Mouse (Mus musculus) ES-Bruce4 (cell line): Measurements from ENCODE around the gene Bid.
A peak's percentile ranks its signal among the peaks of the same experiment; 100 is the strongest.

ENCODE experiments used
- CTCF ChIP-seq: IDR thresholded peaks from one replicate; pipeline ENCODE4 v1.8.1; 2011; ENCODE audit warnings: low read depth, low read length
- EP300 ChIP-seq: IDR thresholded peaks from 2 replicates; pipeline ENCODE4 v1.6.1; 2011; ENCODE audit warnings: low read depth, low read length; ENCODE audit not compliant: insufficient read depth
- POLR2A ChIP-seq: IDR thresholded peaks from one replicate; pipeline ENCODE4 v1.8.1; 2011; ENCODE audit warnings: low read length; ENCODE audit not compliant: insufficient read depth

DNA sequence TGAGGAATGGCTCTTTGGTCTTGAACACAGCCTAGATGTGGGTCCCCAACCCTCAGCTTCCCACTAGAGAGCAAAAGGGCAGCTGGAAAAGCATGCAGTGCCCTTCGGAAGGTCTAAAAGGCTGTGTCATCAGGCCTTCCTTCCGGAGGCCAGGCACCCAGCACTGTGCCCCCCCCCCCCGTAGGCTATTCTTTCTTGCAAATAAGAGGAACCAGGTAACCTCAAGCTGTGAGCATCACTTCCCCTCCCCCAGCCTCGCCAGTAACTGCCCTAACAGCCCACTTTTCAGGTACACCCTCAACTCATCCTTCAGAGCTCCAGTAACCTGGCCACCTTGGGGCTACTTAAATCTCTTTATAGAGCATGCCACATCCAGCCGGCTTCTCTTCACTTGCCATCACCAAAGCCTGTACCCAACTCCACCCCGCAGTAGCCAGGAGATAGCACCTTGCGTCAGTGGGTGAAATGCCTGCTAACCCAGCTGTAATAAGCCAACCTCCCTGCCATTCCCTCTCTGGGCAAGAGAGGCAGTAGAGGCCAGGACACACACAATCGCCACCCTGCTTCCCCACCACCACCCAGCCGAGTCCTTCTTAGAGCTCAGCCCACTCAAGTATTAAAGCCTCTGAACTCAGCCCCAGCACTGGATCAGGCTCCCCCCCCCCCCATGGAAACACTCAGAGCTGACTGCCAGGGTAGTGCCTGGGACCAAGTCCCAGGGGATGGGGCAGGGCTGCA, 1.6 kb downstream of the Bid start:
- no peak for TF ChIP-seq POLR2A
- peak; percentile 29 for TF ChIP-seq CTCF
- TF ChIP-seq EP300, result no peak
